ENCODE assay signal across 16 mouse cellular contexts in genomic region chr2:133708735-133709584, GRCm38 (mm10).
DNase-seq lines count a peak whose midpoint lies in the region; ATAC-seq and TF ChIP-seq lines count a peak whose summit lies in the region.
"Had no signal": no experiment of that assay in that cellular context is flagged by ENCODE, and none has a peak within 500 bp of the region (broad histone marks: within the 10 kb centered on the region; RNA-seq: fewer than 3 reads in every experiment).

No protein-coding gene starts in this region.

- no peaks in the 10 kb centered on the region for H3K9me3 ChIP-seq in midbrain, embryonic 11.5 days (ENCODE audit: control insufficient read depth, low read length)
- no peaks in the 10 kb centered on the region for H3K9me3 ChIP-seq in midbrain, embryonic 10.5 days (replicated peaks)
- no peaks in the 10 kb centered on the region for H3K9me3 ChIP-seq in hindbrain, embryonic 14.5 days (ENCODE audit: control insufficient read depth, low read length)
- no peaks in the 10 kb centered on the region for H3K9me3 ChIP-seq in midbrain, postnatal 0 days (ENCODE audit: low read length)
- H3K9me3 ChIP-seq: limb, embryonic 15.5 days; neural tube, embryonic 13.5 days had no signal

- H3K27ac ChIP-seq in midbrain, embryonic 11.5 days (ENCODE audit: low read depth, low read length): no peak overlapping the region
- no peak overlapping the region for H3K27ac ChIP-seq in midbrain, embryonic 10.5 days (replicated peaks)
- H3K27ac ChIP-seq in hindbrain, embryonic 14.5 days: no peak overlapping the region
- no peak overlapping the region for H3K27ac ChIP-seq in midbrain, postnatal 0 days (ENCODE audit: low read depth, low read length)
- H3K27ac ChIP-seq: heart, adult 2 months; limb, embryonic 15.5 days; neural tube, embryonic 13.5 days had no signal

- H3K36me3 ChIP-seq in midbrain, embryonic 11.5 days (ENCODE audit: control insufficient read depth, insufficient read depth, low read length): no peaks in the 10 kb centered on the region
- H3K36me3 ChIP-seq in midbrain, embryonic 10.5 days: no peaks in the 10 kb centered on the region
- H3K36me3 ChIP-seq in hindbrain, embryonic 14.5 days (replicated peaks; ENCODE audit: control insufficient read depth, insufficient read depth): no peaks in the 10 kb centered on the region
- no peaks in the 10 kb centered on the region for H3K36me3 ChIP-seq in midbrain, postnatal 0 days (ENCODE audit: insufficient read depth, low read length)
- H3K36me3 ChIP-seq: limb, embryonic 15.5 days; neural tube, embryonic 13.5 days had no signal

- no peaks in the 10 kb centered on the region for H3K4me1 ChIP-seq in midbrain, embryonic 11.5 days (ENCODE audit: control insufficient read depth, insufficient read depth, low read length)
- H3K4me1 ChIP-seq in midbrain, embryonic 10.5 days: 0 out of 2 replicates have a peak, but pooled peaks cover 6% of the 10 kb centered on the region
- 0 out of 2 replicates have a peak, but pooled peaks cover 7% of the 10 kb centered on the region for H3K4me1 ChIP-seq in hindbrain, embryonic 14.5 days (replicated peaks; ENCODE audit: control insufficient read depth, insufficient read depth, low read length)
- H3K4me1 ChIP-seq in midbrain, postnatal 0 days (ENCODE audit: insufficient read depth, low read length): no peaks in the 10 kb centered on the region
- H3K4me1 ChIP-seq: limb, embryonic 15.5 days had no signal

- no peak overlapping the region for H3K4me3 ChIP-seq in midbrain, embryonic 11.5 days (ENCODE audit: low read depth, low read length)
- no peak overlapping the region for H3K4me3 ChIP-seq in midbrain, embryonic 10.5 days
- no peak overlapping the region for H3K4me3 ChIP-seq in hindbrain, embryonic 14.5 days (replicated peaks; ENCODE audit: low read length)
- no peak overlapping the region for H3K4me3 ChIP-seq in midbrain, postnatal 0 days (ENCODE audit: low read depth, low read length)
- H3K4me3 ChIP-seq: heart, adult 2 months; limb, embryonic 15.5 days; neural tube, embryonic 13.5 days had no signal

- WGBS in midbrain, embryonic 11.5 days: 57% methylated on average over 8 of the region's 8 CpGs
- WGBS in midbrain, embryonic 10.5 days: 69% methylated on average over 8 of the region's 8 CpGs
- WGBS in hindbrain, embryonic 14.5 days: 35% methylated on average over 8 of the region's 8 CpGs
- WGBS in midbrain, postnatal 0 days: 46% methylated on average over 8 of the region's 8 CpGs

- ATAC-seq in midbrain, embryonic 11.5 days (ENCODE audit: low FRiP score): peak; percentile 52; the same call in 1 of the 2 replicates
- peak; percentile 79; the same call in 1 of the 2 replicates for ATAC-seq in hindbrain, embryonic 14.5 days (ENCODE audit: low FRiP score)
- peak; percentile 41; the same call in 1 of the 2 replicates for ATAC-seq in midbrain, postnatal 0 days (ENCODE audit: low FRiP score)

- H3K4me2 ChIP-seq in midbrain, embryonic 11.5 days: no peak overlapping the region
- H3K4me2 ChIP-seq in hindbrain, embryonic 14.5 days (replicated peaks): no peak overlapping the region
- no peak overlapping the region for H3K4me2 ChIP-seq in midbrain, postnatal 0 days (ENCODE audit: low read depth, low read length, poor library complexity, severe bottlenecking)
- H3K4me2 ChIP-seq: limb, embryonic 15.5 days; neural tube, embryonic 13.5 days had no signal

- TF ChIP-seq CTCF in midbrain, postnatal 0 days (IDR thresholded peaks at IDR 0.05): no peak

- peak; percentile 5 for DNase-seq in embryo, embryonic 10.5 days (ENCODE audit: low spot score)
- no peak for DNase-seq in embryo, embryonic 10 days (ENCODE audit: low spot score)
- DNase-seq in midbrain, embryonic 11.5 days (ENCODE audit: low spot score, missing footprints): no peak
- no peak for DNase-seq in midbrain, embryonic 10.5 days (ENCODE audit: low spot score)
- no peak for DNase-seq in hindbrain, embryonic 14.5 days (ENCODE audit: low spot score)
- DNase-seq in midbrain, postnatal 0 days (ENCODE audit: low spot score): peak; percentile 56
- no peak for DNase-seq in ovary, adult 18-20 months (ENCODE audit: low spot score)
- no peak for DNase-seq in spleen, postnatal 36 days (ENCODE audit: low spot score in 2 of 2)
- DNase-seq: adrenal gland, postnatal 10 days; heart, adult 2 months; heart, postnatal 10 days; kidney, adult 9 months; lung, postnatal 10 days; right cerebral cortex, adult 18-20 months had no signal

- H3K27me3 ChIP-seq in midbrain, embryonic 11.5 days (ENCODE audit: control insufficient read depth, insufficient read depth, low read length): no peaks in the 10 kb centered on the region
- H3K27me3 ChIP-seq in midbrain, embryonic 10.5 days (ENCODE audit: low read depth, poor library complexity, severe bottlenecking): no peaks in the 10 kb centered on the region
- H3K27me3 ChIP-seq in hindbrain, embryonic 14.5 days (ENCODE audit: control insufficient read depth, insufficient read depth, low read length): peaks cover 3% of the 10 kb centered on the region
- no peaks in the 10 kb centered on the region for H3K27me3 ChIP-seq in midbrain, postnatal 0 days (ENCODE audit: insufficient read depth, low read length)
- H3K27me3 ChIP-seq: limb, embryonic 15.5 days had no signal

- no peak overlapping the region for H3K9ac ChIP-seq in midbrain, embryonic 11.5 days (ENCODE audit: low read length)
- no peak overlapping the region for H3K9ac ChIP-seq in hindbrain, embryonic 14.5 days
- no peak overlapping the region for H3K9ac ChIP-seq in midbrain, postnatal 0 days (replicated peaks; ENCODE audit: low read length, poor library complexity, severe bottlenecking)
- H3K9ac ChIP-seq: limb, embryonic 15.5 days; neural tube, embryonic 13.5 days had no signal

Comparison
In these comparisons a context has a peak if more than half of its experiments do, and no peak if none do; other contexts are left out.
1. DNase-seq: peak in embryo, embryonic 10.5 days (single experiment) and midbrain, postnatal 0 days (single experiment); none in embryo, embryonic 10 days (single experiment), midbrain, embryonic 11.5 days (single experiment), midbrain, embryonic 10.5 days (single experiment), hindbrain, embryonic 14.5 days (single experiment), ovary, adult 18-20 months (single experiment) and spleen, postnatal 36 days (0 of 2).
2. Peak in every context shown above with its lines, with median percentiles within 50 percentile points of each other: ATAC-seq.